25 mouse cellular contexts compared by ENCODE assay signal in genomic region chr10:63154226-63154625, GRCm38 (mm10). TPM values are rescaled to one million over a fixed set of nuclear protein-coding genes. Genes with fewer than 3 reads are reported as not detected.
DNase-seq lines count a peak whose midpoint lies in the region; TF ChIP-seq lines count a peak whose summit lies in the region.
"Had no signal": no experiment of that assay in that cellular context is flagged by ENCODE, and none has a peak within 500 bp of the region (broad histone marks: within the 10 kb centered on the region; RNA-seq: fewer than 3 reads in every experiment).

No protein-coding gene starts in this region.

- intact Hi-C loops in heart, adult 2 months (cut with DNase I): loop anchor here (2.0 kb wide), 1 partner anchor 155 kb away; no protein-coding TSS in a partner anchor
- intact Hi-C loops in heart, postnatal 14 days (cut with DNase I): loop anchor here (10.0 kb wide), 1 partner anchor 121 kb away; no protein-coding TSS in a partner anchor

- no peak for DNase-seq in heart, adult 2 months
- DNase-seq in heart, postnatal 14 days: no peak
- peak; percentile 16 for DNase-seq in kidney, adult 11 months
- no peak for DNase-seq in kidney, postnatal 10 days
- DNase-seq in kidney, adult 9 months: peak; percentile 78
- no peak for DNase-seq in kidney, postnatal 4 days
- DNase-seq: gastrocnemius, postnatal 25 days had no signal

- WGBS in heart, adult 2 months: 80% methylated on average over 6 of the region's 6 CpGs

- no peak for TF ChIP-seq EP300 in heart, adult 2 months (IDR thresholded peaks at IDR 0.05; ENCODE audit: insufficient read depth, low read depth, low read length)

- H3K79me2 ChIP-seq in heart, adult 2 months (replicated peaks; ENCODE audit: control insufficient read depth, insufficient read depth, low read length): no peaks in the 10 kb centered on the region

- H3K27me3 ChIP-seq in heart, adult 2 months (ENCODE audit: control insufficient read depth, insufficient read depth, low read length): no peaks in the 10 kb centered on the region
- H3K27me3 ChIP-seq: embryonic facial prominence, embryonic 12.5 days; embryonic facial prominence, embryonic 15.5 days; hindbrain, embryonic 13.5 days; intestine, embryonic 15.5 days had no signal

- no peak for TF ChIP-seq POLR2A in heart, adult 2 months (IDR thresholded peaks at IDR 0.05; ENCODE audit: insufficient read depth, low read depth, low read length)

- H3K4me3 ChIP-seq in heart, adult 2 months: no peak overlapping the region
- H3K4me3 ChIP-seq: embryonic facial prominence, embryonic 12.5 days; embryonic facial prominence, embryonic 15.5 days; hindbrain, embryonic 10.5 days; hindbrain, embryonic 13.5 days; intestine, embryonic 15.5 days had no signal

- no peak overlapping the region for H3K9ac ChIP-seq in heart, adult 2 months (ENCODE audit: low read depth, low read length)
- H3K9ac ChIP-seq: embryonic facial prominence, embryonic 12.5 days; embryonic facial prominence, embryonic 15.5 days; forebrain, postnatal 0 days; hindbrain, embryonic 13.5 days; intestine, embryonic 15.5 days had no signal

- H3K4me1 ChIP-seq in heart, adult 2 months (ENCODE audit: control insufficient read depth, insufficient read depth, low read length): peaks cover 12% of the 10 kb centered on the region
- H3K4me1 ChIP-seq: embryonic facial prominence, embryonic 12.5 days; embryonic facial prominence, embryonic 15.5 days; hindbrain, embryonic 10.5 days; hindbrain, embryonic 13.5 days; intestine, embryonic 15.5 days had no signal

- peaks cover 2% of the 10 kb centered on the region for H3K36me3 ChIP-seq in heart, adult 2 months (ENCODE audit: control insufficient read depth, insufficient read depth, low read length)
- H3K36me3 ChIP-seq: embryonic facial prominence, embryonic 12.5 days; embryonic facial prominence, embryonic 15.5 days; hindbrain, embryonic 10.5 days; hindbrain, embryonic 13.5 days; intestine, embryonic 15.5 days had no signal

- H3K27ac ChIP-seq in heart, adult 2 months: peak overlapping the region; percentile 22; the same call in 1 of the 2 replicates
- H3K27ac ChIP-seq: embryonic facial prominence, embryonic 12.5 days; embryonic facial prominence, embryonic 15.5 days; hindbrain, embryonic 10.5 days; hindbrain, embryonic 13.5 days; intestine, embryonic 15.5 days had no signal

- TF ChIP-seq CTCF in heart, adult 2 months (IDR thresholded peaks at IDR 0.05): no peak

RNA-seq across cellular contexts. Expression of gene Mypn, which starts 49.5 kb away (rescaled TPM):
- 100 to 1,000 TPM in 1 of 2 experiments, 10 to 100 TPM in 1; 96.6 to 110 TPM for total RNA-seq in heart, adult 2 months (2021)
- polyA plus RNA-seq in heart, adult 2 months (2012; rRNA removed): 32.1 and 43.5 TPM in 2 replicates
- 10 to 100 TPM; 82.5 to 90.9 TPM for total RNA-seq in heart, postnatal 14 days (2021)
- total RNA-seq: common myeloid progenitor, adult 5-6 weeks; granulocyte monocyte progenitor cell, adult 5-6 weeks; MEL had no signal
- polyA plus RNA-seq: CD4-positive, CD25-positive, alpha-beta regulatory T cell, adult 4 months; forebrain, embryonic 11.5 days had no signal

RNA-seq across cellular contexts. Expression of gene Atoh7, which starts 54.8 kb away (rescaled TPM):
- total RNA-seq in heart, adult 2 months (2021): not detected
- polyA plus RNA-seq in heart, adult 2 months (2012; rRNA removed): not detected in 2 replicates
- total RNA-seq in heart, postnatal 14 days (2021): not detected
- total RNA-seq: adrenal gland, adult 2 months; adrenal gland, postnatal 14 days; adrenal gland, postnatal 4 days; common myeloid progenitor, adult 5-6 weeks; gastrocnemius, postnatal 25 days; granulocyte monocyte progenitor cell, adult 5-6 weeks; heart, postnatal 25 days; MEL had no signal
- polyA plus RNA-seq: adrenal gland, adult 2 months; C2C12; CD4-positive, CD25-positive, alpha-beta regulatory T cell, adult 4 months; heart, embryonic 11.5 days; heart, embryonic 14.5 days; intestine, embryonic 15.5 days had no signal

Comparison
In these comparisons a context has a peak if more than half of its experiments do, and no peak if none do; other contexts are left out.
1. DNase-seq: peak in kidney, adult 11 months (single experiment) and kidney, adult 9 months (single experiment); none in heart, adult 2 months (0 of 2), heart, postnatal 14 days (0 of 2), kidney, postnatal 10 days (single experiment) and kidney, postnatal 4 days (0 of 2).